Mouse (Mus musculus) cortical plate, adult 2 months (tissue): ENCODE results near the gene Golt1a.

Experiments
- CTCF ChIP-seq: fragments of 200-500 bp; IDR thresholded peaks from 2 replicates; pipeline ENCODE4 v1.5.1; 2011; ENCODE audit warnings: mild to moderate bottlenecking, control low read depth, low read length; ENCODE audit not compliant: insufficient read depth; ENCODE audit errors: extremely low read depth
- POLR2A ChIP-seq: fragments of 200-500 bp; IDR thresholded peaks from 2 replicates; pipeline ENCODE4 v1.6.1; 2011; ENCODE audit warnings: mild to moderate bottlenecking, low read length, control low read depth; ENCODE audit not compliant: insufficient read depth; ENCODE audit errors: extremely low read depth

GRCm38 (mm10) chr1:133356330-133356729, 46.7 kb downstream of the Golt1a start:
- TF ChIP-seq CTCF (no peak), POLR2A (no peak)
